Mouse (Mus musculus): Measurements from ENCODE around the gene Nasp. TPM values are rescaled to one million over a fixed set of nuclear protein-coding genes. Genes with fewer than 3 reads are reported as not detected.

Gene Nasp
- 0.47 and 15.0 TPM in 2 replicates for polyA plus RNA-seq (2012; ENCODE audit: low replicate concordance)

DNA sequence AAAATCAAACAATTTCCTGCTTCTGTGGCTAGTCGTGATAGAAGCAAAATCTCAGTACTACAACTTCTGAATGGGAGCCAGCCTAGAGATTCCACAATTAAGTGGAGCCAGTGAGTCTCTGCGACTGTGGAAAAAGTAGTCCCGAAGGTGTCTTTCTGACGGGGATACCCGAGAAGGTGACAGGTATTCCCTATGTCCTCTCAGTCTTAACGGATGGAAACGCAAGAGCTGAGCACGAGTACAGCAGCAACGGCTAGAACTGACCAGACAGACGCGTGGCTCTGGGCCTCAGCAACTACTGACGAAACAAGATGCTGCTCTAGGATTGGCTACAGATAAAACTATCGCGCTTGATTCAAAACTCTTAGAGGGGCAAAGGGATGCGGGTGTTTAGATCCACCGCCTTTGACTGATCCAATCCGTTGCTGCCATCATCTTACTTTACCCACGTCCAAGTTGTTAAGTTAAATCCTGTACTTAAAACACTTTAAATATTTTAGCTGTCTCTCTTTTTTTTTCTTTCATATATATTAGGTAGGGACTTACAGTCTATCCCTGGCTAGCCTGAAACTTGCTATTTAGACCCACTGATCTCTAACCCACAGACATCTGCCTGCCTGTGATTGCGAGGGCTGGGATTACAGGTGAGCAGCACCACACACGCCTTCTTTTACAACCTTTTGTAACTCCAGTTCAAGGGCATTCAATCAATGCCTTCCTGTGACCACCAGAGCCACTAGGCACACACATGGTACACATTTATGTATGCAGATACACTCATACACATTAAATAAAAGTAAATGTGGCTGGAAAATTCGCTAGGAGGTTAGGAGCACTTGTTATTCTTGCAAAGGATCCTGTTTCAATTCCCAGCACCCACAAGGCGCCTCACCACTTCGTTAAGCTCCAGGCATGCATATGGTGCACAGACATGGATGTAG lies at the start of gene Nasp:
Gene Nasp, minus strand, starts transcription at position 220 of the 941 bp plus-strand sequence.

DNA sequence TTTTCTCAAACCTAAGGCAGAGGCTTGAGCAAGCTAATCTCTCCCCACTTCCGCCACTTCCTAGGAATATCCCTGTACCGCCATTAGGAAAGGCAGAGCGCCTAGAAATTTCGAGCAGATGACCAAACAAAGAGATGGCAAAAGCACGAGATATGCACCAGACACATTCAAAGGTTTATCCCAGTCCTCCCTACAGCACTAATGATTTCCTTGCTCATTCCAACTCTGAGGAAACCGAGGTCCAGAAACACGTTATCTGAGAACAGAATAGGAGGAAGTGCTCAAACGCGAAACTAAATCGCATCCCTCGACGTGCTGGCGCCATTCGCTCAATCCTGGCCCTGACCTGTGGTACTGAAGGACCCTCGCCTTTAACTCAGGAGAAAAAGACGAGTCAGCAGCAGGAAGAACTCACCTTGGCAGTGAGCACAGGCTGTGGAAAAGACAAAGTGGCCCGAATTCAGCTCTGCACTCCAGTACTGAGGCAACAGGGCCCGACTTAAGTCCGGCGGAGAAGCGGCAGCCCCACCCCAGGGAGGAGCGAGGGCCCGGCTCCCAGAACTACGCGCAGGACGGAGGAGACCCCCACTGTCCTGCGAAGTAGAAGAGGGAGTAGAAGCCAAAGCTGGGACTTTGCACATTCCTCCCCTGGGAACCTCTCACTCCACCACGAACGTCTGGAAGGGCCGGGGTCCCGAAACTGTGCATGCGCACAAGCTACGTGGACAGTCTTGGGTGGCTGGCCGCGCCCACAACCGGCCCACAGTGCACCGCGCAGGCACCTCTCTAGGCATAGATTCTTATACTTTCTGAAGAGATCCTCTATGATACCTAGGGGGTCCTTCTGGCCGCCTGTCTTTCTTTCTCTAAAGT lies 23.4 kb upstream of the Nasp start, which contains the start of gene Akr1a1:
Gene Akr1a1, minus strand, starts transcription at position 757 of the 873 bp plus-strand sequence.

DNA sequence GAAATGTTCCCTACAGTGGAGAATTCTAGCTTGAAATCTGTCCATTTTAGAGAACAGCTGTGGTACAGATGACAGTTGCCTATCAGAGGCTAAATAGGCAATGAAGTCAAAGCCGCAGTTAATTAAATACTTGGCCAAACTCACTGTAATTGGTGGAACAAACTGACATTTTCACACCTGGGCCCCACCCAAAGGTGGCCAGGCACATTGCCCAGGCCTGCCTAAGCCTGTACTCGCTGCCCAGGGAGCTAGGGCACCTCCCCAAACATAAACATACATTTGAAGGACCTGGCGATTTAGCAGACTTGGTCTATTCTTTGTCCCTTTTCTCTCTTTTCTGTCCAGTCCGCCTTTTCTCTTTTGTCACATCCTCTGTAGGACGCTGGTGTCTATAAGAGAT lies 31.4 kb downstream of the Nasp start, which contains the start of gene Ccdc17:
Gene Ccdc17, plus strand, starts transcription at position 276 of the 400 bp plus-strand sequence.

DNA sequence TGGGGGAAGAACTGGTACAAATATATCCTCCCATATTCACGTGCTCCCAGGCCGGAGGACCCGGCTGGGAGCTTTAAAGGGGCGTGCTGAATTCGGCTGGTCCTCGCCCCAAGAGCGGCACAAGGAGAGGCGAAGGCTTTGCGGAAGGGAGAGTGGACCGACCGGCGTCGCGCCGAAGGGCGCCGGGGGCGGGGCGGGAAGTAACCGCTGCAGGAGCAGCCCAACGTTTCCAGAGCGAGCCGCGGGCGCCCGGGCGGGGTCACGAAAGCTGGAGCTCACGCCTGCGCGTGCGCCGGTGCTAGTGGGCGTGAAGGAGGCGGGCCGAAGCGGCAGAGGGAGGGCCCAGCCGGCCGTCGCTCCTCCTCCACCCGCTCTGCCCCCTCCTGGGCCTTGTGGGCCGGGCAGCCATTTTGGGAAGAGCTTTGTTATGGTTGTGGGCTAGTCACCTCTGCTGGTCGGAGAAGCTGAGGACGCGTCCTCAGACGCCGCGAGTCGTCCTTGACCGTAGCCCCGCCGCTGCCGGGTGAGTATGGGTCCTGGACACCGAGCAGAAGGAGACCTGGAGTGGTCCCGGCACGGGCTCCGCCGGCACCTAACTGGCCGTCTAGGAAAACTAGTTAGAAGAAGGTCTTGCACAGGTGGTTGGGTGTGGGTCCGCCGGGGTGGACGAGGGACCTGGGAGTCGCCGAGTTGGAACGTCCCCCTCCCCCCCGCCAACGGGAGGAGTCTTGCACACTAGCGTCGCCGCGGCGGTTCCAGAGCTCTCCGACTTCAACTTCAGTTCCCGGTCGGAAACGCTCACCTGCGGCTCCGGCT lies 70.2 kb downstream of the Nasp start, which contains the start of gene Gpbp1l1:
Gene Gpbp1l1, plus strand, starts transcription at position 353 of the 816 bp plus-strand sequence.

DNA sequence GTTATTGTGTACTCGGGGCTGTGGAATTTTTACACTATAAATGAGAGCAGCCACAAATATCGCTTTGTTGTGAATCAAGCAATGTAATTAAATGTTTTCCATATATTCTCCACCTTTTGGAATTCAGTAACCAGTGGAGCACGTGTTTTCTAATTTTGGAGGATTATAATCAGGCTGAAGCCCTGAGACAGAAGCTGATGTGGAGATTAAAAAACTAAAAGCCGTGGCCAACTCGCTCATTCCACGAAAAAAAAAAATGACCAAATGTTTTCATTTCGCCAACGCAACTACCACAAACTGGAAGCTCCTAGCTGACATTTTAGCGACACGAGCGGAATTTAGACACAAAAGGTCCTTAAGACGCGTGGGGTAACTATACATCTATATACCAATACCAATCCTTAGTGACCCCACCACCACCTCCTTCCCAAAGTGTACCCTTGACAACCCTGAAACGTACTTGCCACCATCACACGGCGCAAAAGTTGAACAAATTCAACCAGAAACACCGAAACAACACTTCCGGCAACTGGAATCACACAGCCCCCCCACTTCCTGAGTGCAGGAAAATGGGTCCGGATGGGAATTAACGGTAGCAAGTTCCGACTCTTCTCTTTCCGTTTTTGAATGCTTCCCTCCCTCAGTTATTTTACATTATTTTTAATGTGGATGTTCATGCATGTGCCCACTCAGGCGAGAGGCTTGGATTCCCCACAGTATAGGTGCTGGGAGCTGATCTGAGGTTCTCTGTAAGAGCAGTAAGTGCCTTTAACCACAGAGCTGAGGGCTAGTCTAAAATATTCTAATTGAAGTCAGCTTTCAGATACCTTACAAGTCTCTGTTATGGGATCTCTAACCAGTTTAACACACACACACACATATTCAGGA lies 72.1 kb downstream of the Nasp start, which contains the start of gene Tmem69:
Gene Tmem69, minus strand, starts transcription at position 524 of the 888 bp plus-strand sequence.

Other genes with a start within 250 kb of the Nasp start
- 31.5 and 46.9 TPM in 2 replicates for gene Mast2, start 163.8 kb downstream of the Nasp start, polyA plus RNA-seq (2012; ENCODE audit: low replicate concordance)
- gene Ipp, start 120.4 kb downstream of the Nasp start, polyA plus RNA-seq (2012; ENCODE audit: low replicate concordance), result 1.3 and 2.6 TPM in 2 replicates
- gene Tmem69, start 72.0 kb downstream of the Nasp start, polyA plus RNA-seq (2012; ENCODE audit: low replicate concordance), result 0.73 and 3.1 TPM in 2 replicates
- 32.1 and 56.5 TPM in 2 replicates for gene Gpbp1l1, start 70.3 kb downstream of the Nasp start, polyA plus RNA-seq (2012; ENCODE audit: low replicate concordance)
- 5.2 and 5.3 TPM in 2 replicates for gene Ccdc17, start 31.3 kb downstream of the Nasp start, polyA plus RNA-seq (2012; ENCODE audit: low replicate concordance)
- gene Akr1a1, start 23.7 kb upstream of the Nasp start, polyA plus RNA-seq (2012; ENCODE audit: low replicate concordance), result 114 and 200 TPM in 2 replicates
- gene Prdx1, start 57.6 kb upstream of the Nasp start, polyA plus RNA-seq (2012; ENCODE audit: low replicate concordance), result 2.7 and 20.5 TPM in 2 replicates
- gene Mmachc, start 80.5 kb upstream of the Nasp start, polyA plus RNA-seq (2012; ENCODE audit: low replicate concordance), result 0.35 and 1.0 TPM in 2 replicates
- 1.2 and 5.7 TPM in 2 replicates for gene Ccdc163, start 80.6 kb upstream of the Nasp start, polyA plus RNA-seq (2012; ENCODE audit: low replicate concordance)
- 3.9 and 9.9 TPM in 2 replicates for gene Tesk2, start 93.0 kb upstream of the Nasp start, polyA plus RNA-seq (2012; ENCODE audit: low replicate concordance)
- gene Toe1, start 179.7 kb upstream of the Nasp start, polyA plus RNA-seq (2012; ENCODE audit: low replicate concordance), result 2.3 and 5.9 TPM in 2 replicates
- 13.7 and 19.9 TPM in 2 replicates for gene Mutyh, start 179.8 kb upstream of the Nasp start, polyA plus RNA-seq (2012; ENCODE audit: low replicate concordance)
- 0.28 and 0.30 TPM in 2 replicates for gene Hpdl, start 193.8 kb upstream of the Nasp start, polyA plus RNA-seq (2012; ENCODE audit: low replicate concordance)
- gene Zswim5, start 249.4 kb upstream of the Nasp start, polyA plus RNA-seq (2012; ENCODE audit: low replicate concordance), result 0.03 and 0.09 TPM in 2 replicates

All from hematopoietic multipotent progenitor cell, adult 10-12 weeks (in vitro differentiated cells).